Mouse (Mus musculus) B cell, adult 67 days (primary cell): ENCODE results near the gene Tagln2. TPM values are rescaled to one million over a fixed set of nuclear protein-coding genes. Genes with fewer than 3 reads are reported as not detected.

Experiments
- total RNA-seq, 2 experiments: library from RNA; stranded (reverse); gene quantifications; 4 replicates each; pipeline ENCODE4 v1.2.4; 2023

Tagln2 gene
- total RNA-seq = 100 to 1,000 TPM; 108 to 129 TPM

DNA sequence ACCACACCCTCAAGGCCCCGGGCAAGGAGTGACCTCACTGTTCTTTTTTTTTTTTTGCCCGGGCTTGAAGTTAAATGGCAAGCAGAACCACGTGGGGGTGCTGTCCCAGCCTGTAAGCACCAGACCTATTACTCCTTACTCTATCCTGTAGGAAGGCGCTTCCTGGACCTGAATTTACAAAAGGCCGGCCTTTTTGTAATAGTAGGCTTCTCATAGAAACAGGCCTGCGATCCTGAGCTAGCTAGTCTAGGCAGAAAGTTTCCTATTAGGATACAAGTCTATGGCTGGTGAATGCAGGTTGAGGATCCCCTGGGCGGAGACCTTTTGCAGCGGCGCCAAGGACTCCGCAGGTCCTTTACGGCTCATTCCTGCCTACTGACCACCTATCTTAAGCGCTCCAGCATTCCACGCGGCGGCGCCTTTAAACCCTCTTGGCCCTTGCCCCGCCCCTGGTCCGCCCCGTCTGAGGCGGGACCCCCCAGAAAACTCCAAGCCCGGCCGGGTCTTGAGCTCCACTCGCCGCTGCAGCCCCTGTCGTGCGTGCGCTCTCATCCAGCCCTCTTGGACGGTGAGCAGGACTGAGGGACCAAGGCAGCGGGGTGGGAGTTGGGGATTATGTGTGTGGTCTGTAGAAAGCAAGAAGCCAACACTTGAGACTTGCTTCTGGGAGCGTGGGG, at the start of gene Tagln2:
Tagln2 (plus strand) TSS at position 283 of the 677 bp plus-strand sequence.

DNA sequence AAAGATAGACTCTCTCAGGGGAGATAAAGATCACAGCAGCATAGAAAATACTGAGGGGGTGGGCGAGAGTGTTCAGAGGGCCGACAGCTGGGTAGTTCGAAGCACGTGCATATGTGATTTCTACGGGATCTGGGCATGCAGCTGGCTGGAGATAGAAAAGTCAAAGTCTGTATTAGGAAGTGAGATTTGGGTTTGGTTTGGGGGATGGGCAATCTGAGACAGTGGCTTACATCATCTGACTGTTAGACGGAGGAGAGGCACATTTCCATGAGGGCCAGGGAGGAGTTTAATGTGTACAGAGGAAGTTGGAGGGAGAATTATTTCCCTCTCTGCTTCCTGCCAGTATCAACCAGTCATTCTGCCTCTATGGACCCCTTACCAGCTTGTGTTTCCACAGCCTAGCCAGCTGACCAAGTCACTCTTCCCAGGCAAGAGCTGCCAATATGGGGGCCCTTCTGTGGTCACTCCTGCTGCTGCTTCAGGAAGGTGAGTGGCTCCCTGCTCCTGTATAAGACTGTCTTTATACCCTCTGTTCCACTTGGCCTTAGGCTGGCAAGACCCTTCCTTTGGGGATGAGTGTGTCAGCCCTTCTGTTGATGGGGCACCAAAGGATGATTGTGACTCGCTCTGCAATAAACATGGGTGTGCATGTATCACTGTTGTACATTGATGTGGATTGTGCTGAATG, 24.6 kb upstream of the Tagln2 start, which contains the start of gene Slamf9:
Slamf9 (plus strand) TSS at position 305 of the 688 bp plus-strand sequence.

DNA sequence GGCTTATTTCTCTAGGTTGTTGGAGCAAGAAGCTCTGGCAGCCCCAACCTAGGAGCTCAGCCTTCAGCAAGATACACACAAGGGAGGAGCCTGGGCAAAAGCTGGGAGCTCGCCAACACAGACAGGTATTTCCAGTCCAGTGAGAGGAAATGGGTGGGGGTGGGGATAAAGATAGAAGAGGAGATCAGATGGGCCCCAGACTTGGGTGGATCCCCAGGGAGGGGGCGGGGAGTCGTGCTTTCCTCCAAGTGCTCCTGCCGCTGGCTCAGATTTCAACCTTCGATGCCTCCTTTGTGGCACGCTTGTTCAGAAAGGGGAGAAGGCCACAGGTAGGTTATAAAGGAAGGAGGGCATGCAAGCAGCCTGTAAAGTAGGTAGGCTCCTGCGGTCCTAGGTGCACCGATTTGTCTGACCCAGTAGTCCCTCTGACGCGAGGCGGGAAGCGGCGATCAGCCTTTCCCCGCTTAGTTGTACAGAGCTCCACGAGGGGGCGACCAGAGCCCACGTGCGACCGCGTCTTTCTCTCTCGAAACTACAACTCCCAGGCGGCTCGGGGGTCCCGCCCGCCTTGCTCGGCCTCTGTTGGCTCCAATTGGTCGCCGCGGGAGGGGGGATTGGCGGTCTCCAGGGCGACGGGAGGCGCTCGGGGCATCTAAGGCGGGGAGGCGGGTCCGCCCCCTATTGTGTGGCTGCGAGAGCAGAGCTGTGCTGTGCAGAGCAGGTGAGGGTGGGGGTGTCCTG, 18.1 kb upstream of the Tagln2 start, which contains the start of gene Igsf9:
Igsf9 (plus strand) TSS at position 249 of the 741 bp plus-strand sequence.

DNA sequence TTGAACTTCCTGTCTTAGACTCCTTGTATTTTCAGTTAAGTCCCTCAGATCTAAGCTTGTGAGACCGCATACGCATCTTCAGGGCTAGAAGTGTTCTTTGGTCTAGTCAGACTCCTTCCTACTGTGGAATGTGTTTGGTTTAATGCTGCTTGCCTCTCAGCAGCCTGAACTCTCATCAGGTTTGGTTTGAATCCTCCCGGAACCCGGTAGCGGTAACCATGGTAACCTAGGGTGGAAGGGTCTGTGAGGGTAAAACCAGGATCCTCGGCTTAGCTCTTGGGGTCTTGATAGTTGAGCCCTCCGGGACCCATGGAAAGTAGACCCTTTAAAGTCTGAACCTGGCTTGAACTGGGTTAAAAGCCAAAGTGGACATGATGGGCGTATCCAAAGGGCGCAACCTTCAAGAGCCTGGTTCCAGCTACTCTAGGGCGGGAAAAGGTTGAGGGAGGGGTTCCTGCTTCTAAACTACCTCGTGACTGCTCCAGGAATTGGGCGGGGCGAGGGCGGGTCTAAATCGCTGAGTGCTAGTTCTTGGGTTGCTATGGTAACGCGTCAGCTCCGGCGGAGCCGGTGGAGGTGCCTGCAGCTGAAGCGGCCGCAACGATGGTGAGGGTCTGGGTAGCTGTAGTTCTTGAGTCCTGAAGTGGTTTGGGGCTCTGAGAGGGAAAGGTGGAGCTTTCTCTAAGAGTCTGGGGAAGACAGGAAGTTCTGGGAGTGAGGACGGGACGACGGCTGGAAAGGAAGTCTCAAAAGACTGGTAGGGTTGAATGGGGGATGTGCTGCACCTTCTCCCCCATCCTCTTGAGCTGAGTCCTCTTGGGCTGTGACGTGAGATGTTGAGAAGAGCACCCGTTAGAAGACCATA, 21.0 kb downstream of the Tagln2 start, which contains the start of gene Cfap45:
Cfap45 (plus strand) TSS at position 226 of the 865 bp plus-strand sequence.

DNA sequence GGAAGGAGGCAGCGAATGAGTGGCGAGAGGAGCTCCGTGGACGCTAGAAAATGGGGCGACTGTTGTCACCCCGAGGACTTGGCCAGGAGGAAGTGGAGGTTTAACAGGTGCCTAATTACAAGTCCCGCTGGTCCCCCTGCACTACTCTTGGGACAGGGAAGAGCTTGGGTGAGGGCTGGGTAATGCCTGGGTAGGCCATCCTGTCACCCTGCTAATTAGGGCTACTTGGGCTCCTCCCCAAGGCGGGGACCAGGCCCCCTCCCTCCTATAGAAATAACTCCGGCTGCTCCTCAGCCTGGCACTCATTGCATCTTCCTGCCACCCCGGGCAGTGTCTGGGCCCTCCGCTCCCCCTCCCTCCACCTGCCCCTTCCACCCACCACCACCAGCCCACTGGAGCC, 55.8 kb downstream of the Tagln2 start, which contains the start of gene Vsig8:
Vsig8 (plus strand) TSS at position 301 of the 400 bp plus-strand sequence.

Other genes with a start within 250 kb of the Tagln2 start
- not detected for gene Atp1a4, start 241.6 kb upstream of the Tagln2 start, total RNA-seq
- gene Igsf8, start 238.4 kb upstream of the Tagln2 start, total RNA-seq = 10 to 100 TPM; 25.3 to 31.9 TPM
- not detected for gene Atp1a2, start 202.0 kb upstream of the Tagln2 start, total RNA-seq
- gene Kcnj9, start 170.7 kb upstream of the Tagln2 start, total RNA-seq = not detected
- under 1 TPM; 0.21 to 0.96 TPM for gene Kcnj10, start 158.8 kb upstream of the Tagln2 start, total RNA-seq
- 10 to 100 TPM; 30.8 to 34.7 TPM for gene Pigm, start 123.5 kb upstream of the Tagln2 start, total RNA-seq
- gene Slamf9, start 24.7 kb upstream of the Tagln2 start, total RNA-seq = 1 to 10 TPM; 2.1 to 4.4 TPM
- gene Igsf9, start 18.3 kb upstream of the Tagln2 start, total RNA-seq = 10 to 100 TPM; 10.7 to 11.0 TPM
- gene Cfap45, start 20.8 kb downstream of the Tagln2 start, total RNA-seq = 1 to 10 TPM; 1.2 to 1.6 TPM
- not detected for gene Vsig8, start 55.9 kb downstream of the Tagln2 start, total RNA-seq
- not detected for gene Slamf8, start 90.5 kb downstream of the Tagln2 start, total RNA-seq
- not detected for gene Fcrl6, start 102.5 kb downstream of the Tagln2 start, total RNA-seq
- gene Dusp23, start 132.9 kb downstream of the Tagln2 start, total RNA-seq = under 1 TPM; 0.53 to 0.64 TPM
- not detected for gene Crp, start 198.0 kb downstream of the Tagln2 start, total RNA-seq